Mouse (Mus musculus): ENCODE measurements around the gene Cped1.

GRCm38 (mm10) chr6:22010761-22011281, 25.1 kb downstream of the Cped1 start:
- no peak for TF ChIP-seq POLR2A (IDR thresholded peaks at IDR 0.05; ENCODE audit: insufficient read depth, low read depth, low read length)
- no peak for TF ChIP-seq CTCF (IDR thresholded peaks at IDR 0.05; ENCODE audit: insufficient read depth, low read depth, low read length)

All from olfactory bulb, adult 2 months (tissue).